Mouse (Mus musculus) frontal cortex, adult 2 months (tissue): ENCODE data around the gene Klk1b26. TPM values are rescaled to one million over a fixed set of nuclear protein-coding genes. Genes with fewer than 3 reads are reported as not detected.
"Not testable (repeated sequence)": the region's sequence is repeated elsewhere in the genome, so short reads cannot be mapped to it uniquely, and the experiment has no call there.

Experiments
- DNase-seq, 2 experiments: peaks; one replicate each; pipeline ENCODE4 v3.0.0; 2022; ENCODE audit warnings: low spot score in 1 of 2; ENCODE audit errors: extremely low spot score in 1 of 2
- polyA plus RNA-seq: library from polyadenylated mRNA; depleted of rRNA; stranded (reverse); fragments of >200 nt; gene quantifications from 2 replicates; pipeline ENCODE4 v1.2.3, GENCODE M21; 2012; rRNA removed

Klk1b26 gene
- polyA plus RNA-seq, result not detected in 2 replicates

DNA sequence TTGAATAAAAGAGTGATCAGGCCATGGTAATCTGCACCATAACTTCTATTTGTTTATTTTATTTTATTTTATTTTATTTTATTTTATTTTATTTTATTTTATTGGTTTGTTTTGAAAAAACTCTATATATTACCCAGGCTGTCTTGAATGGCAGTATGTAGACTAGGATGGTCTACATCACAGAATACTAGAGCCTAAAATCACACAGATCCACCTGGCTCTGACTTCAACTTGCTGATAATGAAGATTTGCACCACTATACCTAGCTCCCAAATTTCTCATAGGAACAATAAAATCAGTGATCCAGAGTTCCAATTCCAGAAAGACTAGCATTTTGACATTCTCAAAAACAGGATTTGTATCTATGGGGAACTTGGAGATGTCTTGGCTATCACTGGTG, at the start of gene Klk1b26:
Gene Klk1b26, plus strand, starts transcription at position 301 of the 400 bp plus-strand sequence.
- DNase-seq, result not testable (repeated sequence)

DNA sequence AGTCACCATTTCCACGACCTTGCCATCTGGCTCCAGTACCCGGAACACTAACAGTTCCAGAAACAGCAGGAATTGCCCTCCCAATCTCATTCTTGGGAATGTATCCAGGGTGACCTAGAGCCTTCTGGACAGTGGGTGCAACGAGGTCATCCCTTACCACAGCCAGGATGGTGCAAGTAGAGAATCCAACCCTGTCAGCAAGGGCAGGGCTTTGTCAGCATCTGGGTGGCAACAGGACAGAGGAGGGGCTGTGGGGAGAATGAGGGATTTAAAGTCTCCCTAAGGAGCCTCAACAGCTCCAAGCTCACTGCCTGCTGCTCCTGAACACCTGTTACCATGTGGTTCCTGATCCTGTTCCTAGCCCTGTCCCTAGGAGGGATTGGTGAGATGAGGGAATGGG, 45.5 kb upstream of the Klk1b26 start, which contains the start of gene Klk1b1:
Gene Klk1b1, plus strand, starts transcription at position 301 of the 400 bp plus-strand sequence.
- no peak for DNase-seq

DNA sequence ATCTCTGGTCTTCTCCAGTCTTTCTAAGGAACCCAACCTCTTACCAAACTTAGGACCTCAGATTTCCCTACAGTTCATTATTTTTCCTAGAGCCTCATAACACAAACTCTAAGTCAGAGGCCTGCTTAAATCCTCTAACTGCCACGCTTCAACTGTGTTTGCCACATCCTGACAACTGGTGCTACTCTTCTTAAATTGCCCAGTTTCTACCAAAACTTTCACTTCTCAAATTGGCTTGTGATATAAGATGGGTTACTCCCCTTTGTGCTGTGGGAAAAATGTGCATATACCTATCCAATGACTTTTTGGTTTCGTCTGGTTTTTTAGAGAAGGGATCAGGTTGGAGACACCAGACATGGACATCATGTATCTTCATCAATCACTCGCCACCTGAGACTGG, 44.9 kb upstream of the Klk1b26 start:
- DNase-seq, result no peak

DNA sequence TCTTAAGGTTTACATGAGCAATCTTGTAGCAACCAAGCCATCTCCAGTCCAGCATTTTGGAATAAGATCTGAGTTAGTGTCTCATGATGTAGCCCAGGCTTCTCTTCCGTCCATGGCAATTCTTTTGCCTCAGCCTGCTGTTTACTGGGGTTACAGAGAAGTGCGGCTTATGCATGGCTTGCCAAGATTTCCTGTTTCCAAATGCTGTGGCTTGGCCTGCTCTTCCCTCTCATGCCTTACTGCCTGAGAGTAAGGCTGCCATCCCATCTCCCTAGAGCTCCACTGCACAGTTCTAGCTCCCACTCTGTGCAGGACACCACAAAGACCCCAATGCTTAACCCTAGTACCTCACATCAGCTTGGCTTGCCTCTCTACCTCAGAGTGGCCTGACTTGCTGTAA, 44.4 kb upstream of the Klk1b26 start:
- no peak for DNase-seq

DNA sequence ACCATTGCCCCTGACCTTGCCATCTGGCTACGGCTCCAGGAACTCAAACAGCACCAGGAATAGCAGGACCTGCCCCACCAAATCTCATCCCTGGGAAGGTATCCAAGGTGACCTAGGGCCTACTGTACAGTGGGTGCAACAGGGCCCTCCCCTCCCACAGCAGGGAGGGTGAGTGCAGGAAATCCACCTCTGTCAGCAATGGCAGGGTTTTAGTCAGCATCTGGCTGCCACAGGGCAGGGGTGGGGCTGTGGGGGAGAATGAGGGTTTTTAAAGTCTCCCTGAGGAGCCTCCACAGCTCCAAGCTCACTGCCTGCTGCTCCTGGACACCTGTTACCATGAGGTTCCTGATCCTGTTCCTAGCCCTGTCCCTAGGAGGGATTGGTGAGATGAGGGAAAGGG, 36.2 kb upstream of the Klk1b26 start, which contains the start of gene Klk1b9:
Gene Klk1b9, plus strand, starts transcription at position 301 of the 400 bp plus-strand sequence.
- not testable (repeated sequence) for DNase-seq

DNA sequence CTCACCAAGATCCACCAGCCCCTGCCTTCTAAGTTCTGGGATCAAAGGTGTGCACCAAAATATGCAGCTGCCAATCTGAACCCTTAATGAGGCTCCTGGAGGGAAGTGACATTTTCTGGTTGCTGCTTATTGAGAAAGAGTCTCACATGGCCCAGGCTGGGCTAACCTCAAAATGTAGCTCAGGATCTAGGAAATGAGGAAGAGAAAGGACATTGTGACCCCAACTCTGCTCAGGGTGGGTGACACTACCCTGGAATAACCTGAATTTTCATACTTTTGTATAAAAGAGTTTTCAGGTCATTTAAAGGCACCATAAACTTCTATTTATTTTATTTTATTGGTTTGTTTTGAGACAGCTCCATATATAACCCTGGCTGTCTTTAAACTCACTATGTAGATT, 26.3 kb upstream of the Klk1b26 start:
- no peak for DNase-seq

DNA sequence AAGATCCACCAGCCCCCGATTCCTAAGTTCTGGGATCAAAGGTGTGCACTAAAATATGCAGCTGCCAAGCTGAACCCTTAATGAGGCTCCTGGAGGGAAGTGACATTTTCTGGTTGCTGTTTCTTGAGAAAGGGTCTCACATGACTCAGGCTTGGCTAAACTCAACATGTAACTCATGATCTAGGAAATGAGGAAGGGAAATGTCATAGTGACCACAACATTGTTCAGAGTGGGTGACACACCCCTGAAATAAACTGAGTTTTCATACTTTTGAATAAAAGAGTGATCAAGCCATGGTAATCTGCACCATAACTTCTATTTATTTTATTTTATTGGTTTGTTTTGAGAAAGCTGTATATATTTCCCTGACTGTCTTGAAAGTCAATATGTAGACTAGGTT, 17.1 kb upstream of the Klk1b26 start:
- not testable (repeated sequence) for DNase-seq

DNA sequence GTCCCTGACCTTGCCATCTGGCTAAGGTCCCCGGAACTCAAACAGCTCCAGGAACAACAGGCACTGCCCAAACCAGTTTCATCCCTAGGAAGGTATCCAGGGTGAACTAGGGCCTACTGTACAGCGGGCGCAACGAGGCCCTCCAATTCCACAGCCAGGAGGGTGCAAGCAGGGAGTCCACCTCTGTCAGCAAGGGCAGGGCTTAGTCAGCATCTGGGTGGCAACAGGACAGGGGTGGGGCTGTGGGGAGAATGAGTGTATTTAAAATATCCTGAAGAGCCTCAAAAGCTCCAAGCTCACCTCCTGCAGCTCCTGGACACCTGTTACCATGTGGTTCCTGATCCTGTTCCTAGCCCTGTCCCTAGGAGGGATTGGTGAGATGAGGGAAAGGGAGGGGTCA, 16.4 kb upstream of the Klk1b26 start, which contains the start of gene Klk1b11:
Gene Klk1b11, plus strand, starts transcription at position 301 of the 400 bp plus-strand sequence.
- not testable (repeated sequence) for DNase-seq

DNA sequence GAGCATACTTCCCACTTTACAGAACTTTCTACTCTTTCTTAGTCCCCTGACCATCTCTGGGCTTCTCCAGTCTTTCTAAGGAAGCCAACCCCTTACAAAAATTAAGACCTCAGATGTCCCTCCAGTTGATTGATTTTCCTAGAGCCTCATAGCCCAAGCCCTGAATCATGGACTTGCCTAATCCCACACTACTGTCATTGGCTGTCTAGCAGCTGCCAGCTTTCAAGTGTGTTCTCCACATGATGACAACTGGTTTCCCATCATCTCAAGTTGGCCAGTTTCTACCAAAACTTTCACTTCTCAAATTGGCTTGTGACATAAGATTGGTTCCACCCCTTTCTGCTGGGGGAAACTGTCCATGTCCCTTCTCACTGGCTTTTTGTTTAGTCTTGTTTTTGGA, 7.1 kb upstream of the Klk1b26 start:
- no peak for DNase-seq

DNA sequence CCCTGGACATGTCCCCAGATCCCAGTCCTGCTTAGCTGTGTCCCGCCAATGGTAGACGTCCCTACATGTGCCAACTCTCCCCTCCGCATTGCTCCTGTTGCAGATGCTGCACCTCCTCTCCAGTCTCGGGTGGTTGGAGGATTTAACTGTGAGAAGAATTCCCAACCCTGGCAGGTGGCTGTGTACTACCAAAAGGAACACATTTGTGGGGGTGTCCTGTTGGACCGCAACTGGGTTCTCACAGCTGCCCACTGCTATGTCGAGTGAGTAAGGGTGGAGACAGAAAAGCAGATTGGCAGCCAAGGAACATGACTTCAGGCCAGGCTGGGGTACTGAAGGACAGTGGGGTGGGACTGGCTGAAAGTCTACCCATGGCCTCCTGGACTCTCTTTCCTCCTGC, 2.7 kb downstream of the Klk1b26 start:
- DNase-seq, result peak; percentile 4 to 34

DNA sequence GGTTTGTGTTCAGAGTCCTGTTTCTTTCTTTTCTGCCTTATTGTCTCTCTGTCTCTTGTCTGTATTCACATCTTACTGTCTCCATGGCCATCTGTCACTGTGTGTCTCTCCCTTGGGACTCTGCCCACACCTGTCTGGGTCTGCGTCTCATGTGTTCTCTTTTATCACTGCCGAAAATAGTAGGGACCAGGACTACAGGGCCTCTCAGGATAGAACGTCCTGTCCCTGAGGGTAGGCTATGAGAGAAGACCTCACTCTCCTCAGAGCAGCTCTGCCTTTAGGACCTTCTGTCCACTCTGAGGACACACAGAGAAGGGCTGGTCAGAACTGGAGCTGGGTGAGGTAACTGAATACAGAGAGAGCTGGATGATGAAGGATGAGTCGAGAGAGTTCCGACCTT, 3.1 kb downstream of the Klk1b26 start:
- DNase-seq, result peak in 1 of 2 experiments; percentile 13

DNA sequence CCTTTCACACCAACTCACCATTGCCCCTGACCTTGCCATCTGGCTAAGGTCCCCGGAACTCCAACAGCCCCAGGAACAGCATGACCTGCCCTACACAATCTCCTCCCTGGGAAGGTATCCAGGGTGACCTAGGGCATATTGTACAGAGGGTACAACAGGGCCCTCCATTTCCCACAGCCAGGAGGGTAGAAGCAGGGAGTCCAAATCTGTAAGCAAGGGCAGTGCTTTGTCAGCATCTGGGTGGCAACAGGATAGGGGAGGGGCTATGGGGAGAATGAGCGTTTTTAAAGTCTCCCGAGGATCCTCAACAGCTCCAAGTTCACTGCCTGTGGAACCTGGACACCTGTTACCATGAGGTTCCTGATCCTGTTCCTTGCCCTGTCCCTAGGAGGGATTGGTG, 40.0 kb downstream of the Klk1b26 start, which contains the start of gene Klk1b27:
Gene Klk1b27, plus strand, starts transcription at position 301 of the 400 bp plus-strand sequence.
- not testable (repeated sequence) for DNase-seq

Other genes with a start within 250 kb of the Klk1b26 start
- gene Klk12, start 243.3 kb upstream of the Klk1b26 start, polyA plus RNA-seq, result not detected in 2 replicates
- 0.08 TPM in 1 of 2 replicates, not detected in the other for gene Klk11, start 237.6 kb upstream of the Klk1b26 start, polyA plus RNA-seq
- 0.17 and 0.18 TPM in 2 replicates for gene Klk10, start 231.1 kb upstream of the Klk1b26 start, polyA plus RNA-seq
- gene Klk9, start 220.3 kb upstream of the Klk1b26 start, polyA plus RNA-seq, result not detected in 2 replicates
- gene Klk8, start 214.6 kb upstream of the Klk1b26 start, polyA plus RNA-seq, result 3.8 TPM in 2 replicates
- gene Klk7, start 200.9 kb upstream of the Klk1b26 start, polyA plus RNA-seq, result not detected in 2 replicates
- 6.4 and 7.7 TPM in 2 replicates for gene Klk6, start 187.7 kb upstream of the Klk1b26 start, polyA plus RNA-seq
- gene Klk5, start 170.2 kb upstream of the Klk1b26 start, polyA plus RNA-seq, result not detected in 2 replicates
- not detected in 2 replicates for gene Klk4, start 131.0 kb upstream of the Klk1b26 start, polyA plus RNA-seq
- not detected in 2 replicates for gene Klk15, start 78.4 kb upstream of the Klk1b26 start, polyA plus RNA-seq
- gene Klk1b8, start 61.5 kb upstream of the Klk1b26 start, polyA plus RNA-seq, result not detected in 2 replicates
- gene Klk1b1, start 45.4 kb upstream of the Klk1b26 start, polyA plus RNA-seq, result not detected in 2 replicates
- gene Klk1b9, start 36.1 kb upstream of the Klk1b26 start, polyA plus RNA-seq, result not detected in 2 replicates
- gene Klk1b11, start 16.3 kb upstream of the Klk1b26 start, polyA plus RNA-seq, result not detected in 2 replicates
- 0.18 TPM in 1 of 2 replicates, not detected in the other for gene Klk1b27, start 40.1 kb downstream of the Klk1b26 start, polyA plus RNA-seq
- gene Klk1b21, start 90.2 kb downstream of the Klk1b26 start, polyA plus RNA-seq, result not detected in 2 replicates
- not detected in 2 replicates for gene Klk1b22, start 100.5 kb downstream of the Klk1b26 start, polyA plus RNA-seq
- gene Klk1b16, start 124.6 kb downstream of the Klk1b26 start, polyA plus RNA-seq, result not detected in 2 replicates
- not detected in 2 replicates for gene Klk1b24, start 176.1 kb downstream of the Klk1b26 start, polyA plus RNA-seq
- not detected in 2 replicates for gene Klk1b3, start 186.0 kb downstream of the Klk1b26 start, polyA plus RNA-seq
- not detected in 2 replicates for gene Klk1b4, start 195.3 kb downstream of the Klk1b26 start, polyA plus RNA-seq
- not detected in 2 replicates for gene Klk1b5, start 203.8 kb downstream of the Klk1b26 start, polyA plus RNA-seq
- gene Klk1, start 213.2 kb downstream of the Klk1b26 start, polyA plus RNA-seq, result 0.25 TPM in 1 of 2 replicates, not detected in the other
- gene Gm36864, start 224.0 kb downstream of the Klk1b26 start, polyA plus RNA-seq, result not detected in 2 replicates
- gene 1700028J19Rik, start 234.5 kb downstream of the Klk1b26 start, polyA plus RNA-seq, result 2.1 TPM in 2 replicates
- gene 2410002F23Rik, start 234.6 kb downstream of the Klk1b26 start, polyA plus RNA-seq, result 114 and 118 TPM in 2 replicates
- gene Acp4, start 245.2 kb downstream of the Klk1b26 start, polyA plus RNA-seq, result not detected in 2 replicates
- gene Gm15517, start 249.3 kb downstream of the Klk1b26 start, polyA plus RNA-seq, result 0.82 and 0.99 TPM in 2 replicates